Mouse (Mus musculus) T-helper 2 cell (primary cell): ENCODE data around the gene Ccdc155.
"Not testable (repeated sequence)": the region's sequence is repeated elsewhere in the genome, so short reads cannot be mapped to it uniquely, and the experiment has no call there.

Experiments
- in situ Hi-C: fragments of 300-600 bp; cut with MboI, MseI; formaldehyde crosslinking; loops from one replicate; pipeline ENCODE4 v1.15.1; 2025; ENCODE audit warnings: high pct_unique_total_duplicates

Gene Ccdc155

DNA sequence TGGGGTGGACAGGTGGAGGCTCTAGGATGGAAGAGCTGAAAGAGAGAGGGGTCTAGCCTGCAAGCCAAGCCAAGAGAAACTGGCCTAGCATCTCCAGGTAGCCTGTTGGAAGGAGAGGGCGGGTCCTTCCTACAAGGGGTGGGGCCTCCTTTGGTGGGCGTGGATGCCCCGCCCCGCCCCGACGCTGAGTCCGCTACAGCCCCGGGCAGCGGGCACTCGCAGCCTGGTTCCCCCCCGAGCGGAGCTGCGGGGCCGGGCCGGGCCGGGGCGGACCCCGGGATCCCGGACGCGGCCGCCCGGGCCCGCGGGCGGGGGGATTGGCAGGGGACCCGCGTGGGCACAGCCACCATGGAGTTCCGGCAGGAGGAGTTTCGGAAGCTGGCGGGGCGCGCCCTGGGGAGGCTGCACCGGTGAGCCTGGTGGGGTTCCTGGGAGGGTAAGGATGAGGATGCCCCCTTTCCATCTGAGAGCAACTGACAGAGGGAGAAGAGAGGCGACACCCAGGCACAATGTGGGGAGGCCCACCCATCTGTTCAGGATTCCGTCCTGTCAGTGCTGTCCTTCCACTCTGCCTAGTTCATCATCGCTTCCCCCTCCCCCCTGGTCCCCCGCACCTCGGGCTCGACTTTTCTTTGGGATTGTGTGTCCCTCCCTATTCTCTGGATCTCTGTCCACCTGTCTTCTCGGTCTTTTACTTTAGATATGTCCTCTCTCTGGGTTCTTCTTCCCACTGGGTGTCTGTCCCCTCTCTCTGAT, 40.8 kb downstream of the Ccdc155 start, which contains the start of gene Slc17a7:
Slc17a7 (plus strand) TSS at position 215 of the 756 bp plus-strand sequence.
- in situ Hi-C loops = no loop called here

DNA sequence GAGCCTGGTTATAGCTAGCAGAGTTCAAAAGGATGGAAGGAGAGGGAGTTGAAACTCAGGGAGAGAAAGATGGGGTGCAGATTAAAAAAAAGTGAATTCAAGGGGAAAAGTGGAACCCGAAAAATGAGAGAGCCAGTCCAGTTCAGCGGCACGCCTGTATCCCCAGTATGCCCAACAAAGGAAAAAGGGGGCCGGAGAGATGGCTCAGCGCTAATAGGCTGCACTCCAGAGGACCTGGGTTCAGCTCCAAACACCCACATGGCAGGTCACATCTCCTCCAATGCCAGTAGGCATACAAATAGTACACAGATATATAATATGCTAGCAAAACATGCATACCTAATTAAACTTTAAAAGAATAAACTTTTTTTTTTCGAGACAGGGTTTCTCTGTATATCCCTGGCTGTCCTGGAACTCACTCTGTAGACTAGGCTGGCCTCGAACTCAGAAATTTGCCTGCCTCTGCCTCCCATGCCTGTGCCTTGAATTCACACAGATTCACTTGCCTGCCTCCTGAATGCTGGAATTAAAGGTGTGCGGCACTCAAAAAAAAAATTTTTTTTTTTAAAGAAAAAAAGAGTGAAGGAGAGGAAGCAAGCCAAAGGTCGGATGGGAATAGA, 41.6 kb downstream of the Ccdc155 start:
- in situ Hi-C loops = no loop called here

DNA sequence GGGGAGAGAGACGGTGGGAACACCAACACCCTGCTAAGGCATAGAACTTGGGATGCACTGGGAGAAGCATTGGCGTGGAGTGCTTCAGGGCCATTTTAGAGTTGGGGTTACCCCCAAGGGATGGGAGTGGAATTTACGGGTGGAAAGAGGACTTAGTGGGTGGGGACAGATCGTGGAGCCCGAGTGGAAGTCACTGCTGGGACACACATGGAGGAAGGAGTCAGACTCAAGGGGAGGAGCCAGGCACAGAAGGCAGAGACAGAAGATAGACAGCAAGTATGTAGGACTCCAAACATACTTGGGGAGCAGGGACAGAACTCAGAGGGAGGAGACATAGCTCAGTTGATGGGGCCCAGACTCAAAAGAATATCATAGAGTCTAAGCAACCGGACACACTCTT, 42.1 kb downstream of the Ccdc155 start:
- in situ Hi-C loops = no loop called here

DNA sequence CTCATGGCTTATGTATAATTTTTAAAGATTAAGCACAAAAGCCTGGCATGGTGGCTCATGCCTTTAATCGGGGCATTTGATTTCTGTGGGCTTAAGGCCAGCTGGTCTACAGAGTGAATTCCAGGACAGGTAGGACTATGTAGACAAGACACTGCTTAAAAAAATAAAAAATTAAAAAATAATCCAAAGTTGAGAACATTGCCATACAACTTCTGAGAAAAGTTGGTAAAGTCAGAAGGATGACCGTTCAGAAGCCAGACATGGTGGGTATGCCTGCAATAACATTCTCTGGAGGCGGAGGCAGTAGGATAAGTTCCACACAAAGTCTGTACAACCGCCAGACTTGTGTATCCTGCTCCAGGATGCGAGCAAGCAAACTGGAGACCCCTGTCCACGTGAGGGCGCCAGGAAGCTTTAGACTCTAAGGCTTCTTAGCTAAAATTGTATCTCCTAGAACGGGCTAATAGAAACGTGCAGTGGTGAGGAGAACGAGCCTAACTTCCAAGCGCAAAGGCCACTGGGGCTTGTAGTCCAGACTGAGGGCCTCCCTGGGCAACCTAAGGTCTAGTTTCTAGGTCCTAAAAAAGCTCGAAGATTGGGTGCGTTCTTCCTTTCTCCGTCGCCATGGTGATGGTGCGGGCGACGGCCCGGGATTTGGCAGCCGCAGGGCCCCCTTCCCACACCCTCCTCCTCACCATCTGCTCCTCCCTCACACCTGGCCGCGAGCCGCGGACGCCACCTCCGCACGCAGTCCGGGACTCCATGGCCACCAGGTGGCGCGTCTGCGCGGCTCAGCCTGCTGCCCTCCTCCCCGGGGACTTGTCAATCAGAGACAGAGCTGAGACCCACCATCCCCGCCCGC, 42.8 kb downstream of the Ccdc155 start:
- in situ Hi-C loops = no loop called here

DNA sequence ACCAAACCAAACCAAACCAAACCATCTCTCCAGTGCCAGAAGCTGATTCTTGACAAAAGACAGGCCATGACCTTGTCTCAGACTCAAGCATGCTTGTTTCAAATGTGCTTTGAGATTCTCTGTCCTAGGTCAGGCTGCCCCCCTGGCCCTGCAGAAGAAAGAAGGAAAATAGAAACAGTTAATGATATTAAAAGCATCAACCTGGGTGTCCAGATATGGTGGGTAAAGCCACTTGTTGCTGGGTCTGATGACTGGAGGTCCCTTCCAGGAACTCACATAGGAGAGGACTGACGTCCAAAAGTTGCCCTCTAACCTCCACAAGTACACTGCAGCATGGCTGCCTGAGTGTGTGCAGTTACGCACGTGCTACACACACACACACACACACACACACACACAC, 43.8 kb downstream of the Ccdc155 start:
- in situ Hi-C loops = no loop called here

DNA sequence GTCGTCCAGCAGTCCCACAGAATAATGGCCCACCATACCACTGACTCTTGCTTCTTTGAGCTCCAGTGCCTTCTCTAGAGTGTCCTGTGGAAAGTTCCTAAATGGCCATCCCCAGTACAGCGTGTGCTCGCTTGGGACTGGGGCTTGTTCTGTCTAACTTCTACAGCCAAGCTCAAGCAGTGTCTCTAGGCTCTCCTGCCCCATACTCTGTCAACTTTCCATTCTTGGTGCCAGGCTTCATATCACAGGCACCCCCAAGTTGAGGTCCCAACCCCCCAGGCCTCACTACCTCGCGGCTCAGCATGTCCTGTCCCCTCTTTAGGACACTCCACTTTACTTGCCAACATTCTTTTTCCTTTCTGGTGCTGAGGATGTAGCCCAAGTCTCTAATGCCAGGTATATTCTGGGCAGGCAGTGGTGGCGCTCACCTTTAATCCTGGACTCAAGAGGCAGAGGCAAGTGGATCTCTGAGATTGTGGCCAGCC, 44.3 kb downstream of the Ccdc155 start:
- in situ Hi-C loops = no loop called here

DNA sequence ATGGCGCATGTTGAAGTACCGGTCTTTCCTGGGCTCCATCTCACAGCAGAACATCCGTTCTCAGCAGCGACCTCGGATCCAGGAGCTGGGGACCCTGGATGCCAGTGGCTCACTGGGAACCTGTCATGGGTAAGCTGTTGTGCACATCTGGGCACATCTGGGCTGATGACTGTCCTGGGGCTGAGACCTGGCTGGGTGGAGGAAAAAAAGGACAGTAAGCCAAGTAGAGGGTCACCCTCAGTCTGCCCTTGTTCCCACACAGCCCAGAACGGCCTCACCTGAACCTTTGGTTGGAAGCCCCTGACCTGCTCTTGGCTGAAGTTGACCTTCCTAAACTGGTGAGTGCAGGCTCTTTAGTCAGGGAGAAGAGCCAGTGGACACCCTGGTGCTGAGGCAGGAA, 45.7 kb downstream of the Ccdc155 start:
- in situ Hi-C loops = no loop called here

DNA sequence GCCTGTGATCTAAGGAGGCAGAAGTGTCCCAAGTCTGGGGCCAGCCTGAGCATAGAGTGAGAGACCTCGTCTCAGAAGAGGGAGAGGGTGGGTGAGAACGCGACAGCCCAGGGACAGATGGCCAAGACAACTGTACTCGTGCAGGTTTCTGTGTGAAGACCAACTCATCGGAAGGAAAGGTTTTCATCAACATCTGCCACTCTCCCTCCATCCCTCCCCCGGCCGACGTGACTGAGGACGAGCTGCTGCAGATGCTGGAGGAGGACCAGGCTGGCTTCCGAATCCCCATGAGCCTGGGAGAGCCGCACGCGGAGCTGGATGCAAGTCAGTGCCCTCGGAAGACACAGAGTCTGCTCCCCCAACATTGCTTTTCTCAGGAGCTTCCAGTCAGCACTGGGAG, 47.2 kb downstream of the Ccdc155 start:
- in situ Hi-C loops = no loop called here

DNA sequence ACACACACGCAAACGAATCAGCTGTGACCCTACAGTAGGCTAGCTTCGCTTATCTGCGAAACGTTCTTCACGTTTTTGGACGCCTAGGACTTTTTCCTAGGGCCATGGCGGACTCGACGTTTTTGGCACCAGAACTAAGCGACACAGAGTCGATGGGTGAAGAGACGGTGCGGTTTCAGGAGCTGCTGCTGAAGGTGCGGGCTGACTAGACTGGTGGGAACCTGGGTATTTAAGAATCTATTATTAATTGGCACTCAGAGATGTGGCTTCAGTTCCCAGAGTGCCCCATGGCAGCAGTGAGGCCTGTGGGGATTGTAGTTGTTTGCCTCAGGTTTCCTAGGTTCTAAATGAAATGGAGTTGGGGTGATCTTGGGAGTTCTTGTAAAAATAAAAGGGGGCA, 48.5 kb downstream of the Ccdc155 start:
- in situ Hi-C loops = no loop called here

DNA sequence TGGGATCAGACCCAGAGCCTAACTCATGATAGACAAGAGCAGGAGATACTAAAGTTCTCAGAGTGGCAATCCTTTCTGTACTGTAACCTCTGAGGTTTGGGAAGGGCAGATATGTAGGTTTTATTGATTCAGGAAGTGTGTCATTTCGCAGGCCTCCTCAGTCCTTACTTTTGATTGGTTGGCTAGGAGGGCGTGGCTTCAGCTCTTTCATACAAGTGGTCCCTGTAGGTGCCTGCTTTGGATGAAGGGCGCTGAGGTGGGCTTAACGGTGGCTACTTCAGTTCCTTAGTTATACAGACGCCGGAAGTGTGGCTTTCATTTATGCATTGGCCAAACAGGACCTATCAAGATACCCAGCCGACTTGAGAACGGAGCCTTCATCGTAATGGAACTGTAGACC, 49.1 kb downstream of the Ccdc155 start:
- in situ Hi-C loops = no loop called here

DNA sequence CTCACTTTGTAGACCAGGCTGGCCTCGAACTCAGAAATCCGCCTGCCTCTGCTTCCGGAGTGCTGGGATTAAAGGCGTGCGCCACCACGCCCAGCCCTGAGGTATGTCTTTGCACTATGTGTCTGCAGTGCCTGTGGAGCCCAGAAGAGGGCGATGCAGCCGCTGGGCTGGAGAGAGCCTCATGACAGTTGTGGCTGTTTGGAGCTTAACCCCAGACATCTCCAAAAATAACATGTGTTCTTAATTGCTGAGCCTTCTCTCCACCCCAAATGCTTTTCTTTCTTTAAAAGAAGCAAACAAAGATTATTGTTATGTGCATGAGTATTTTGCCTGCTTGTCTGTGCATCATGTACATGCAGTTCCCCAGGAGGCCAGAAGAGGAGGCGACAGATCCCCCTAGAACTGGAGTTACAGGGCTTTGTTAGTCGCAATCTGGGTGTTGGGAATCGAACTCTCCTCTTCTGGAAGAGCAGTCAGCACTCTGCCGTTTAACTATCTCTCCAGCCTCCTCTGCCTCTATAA, 49.6 kb downstream of the Ccdc155 start:
- in situ Hi-C loops = no loop called here

DNA sequence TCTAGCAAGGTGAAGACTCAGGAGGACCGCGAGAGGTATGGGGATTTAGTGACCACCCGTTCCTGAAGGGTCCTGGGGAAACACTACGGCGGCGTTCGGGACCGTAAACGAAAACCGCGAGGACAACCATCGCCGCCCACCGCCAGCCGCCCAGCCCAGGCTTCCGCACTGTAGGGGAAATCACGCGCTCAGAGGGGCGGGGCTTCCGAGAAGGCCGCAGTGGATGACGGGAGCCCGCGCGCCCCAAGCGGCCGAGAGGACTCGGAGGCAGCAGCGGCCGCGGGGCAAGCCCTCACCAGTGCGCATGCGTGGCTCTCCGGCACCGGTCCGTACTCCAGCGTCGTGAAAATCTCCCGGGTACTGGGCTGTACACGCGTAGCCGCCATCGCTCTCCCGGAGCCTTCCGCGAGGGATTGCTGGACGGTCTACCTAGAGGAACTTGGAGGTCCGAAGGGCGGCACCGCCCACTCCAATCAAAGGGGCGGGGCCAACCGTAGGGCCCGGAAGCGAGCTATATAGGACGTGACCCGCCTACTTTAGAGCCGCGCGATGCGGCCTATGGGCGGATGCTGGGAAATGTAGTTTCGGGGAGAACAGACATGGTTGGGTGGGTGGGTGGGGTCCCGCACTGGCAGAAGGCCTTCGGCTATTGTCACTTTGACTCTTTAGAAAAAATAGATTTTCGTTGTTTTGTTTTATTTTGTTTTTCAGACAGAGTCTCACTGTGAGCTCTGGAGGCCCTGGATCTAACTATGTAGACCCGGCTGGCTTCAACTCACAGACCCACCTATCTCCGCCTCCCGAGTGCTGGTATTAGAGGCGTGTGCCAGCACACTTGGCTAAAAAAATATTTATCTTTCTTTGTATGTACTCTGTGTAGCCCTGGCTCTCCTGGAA, 50.3 kb downstream of the Ccdc155 start, which contains the start of the genes Pih1d1 and Aldh16a1:
Pih1d1 (plus strand) TSS at position 208 of the 897 bp plus-strand sequence.
Aldh16a1 (minus strand) TSS at position 489 of the 897 bp plus-strand sequence.
- in situ Hi-C loops = no loop called here

DNA sequence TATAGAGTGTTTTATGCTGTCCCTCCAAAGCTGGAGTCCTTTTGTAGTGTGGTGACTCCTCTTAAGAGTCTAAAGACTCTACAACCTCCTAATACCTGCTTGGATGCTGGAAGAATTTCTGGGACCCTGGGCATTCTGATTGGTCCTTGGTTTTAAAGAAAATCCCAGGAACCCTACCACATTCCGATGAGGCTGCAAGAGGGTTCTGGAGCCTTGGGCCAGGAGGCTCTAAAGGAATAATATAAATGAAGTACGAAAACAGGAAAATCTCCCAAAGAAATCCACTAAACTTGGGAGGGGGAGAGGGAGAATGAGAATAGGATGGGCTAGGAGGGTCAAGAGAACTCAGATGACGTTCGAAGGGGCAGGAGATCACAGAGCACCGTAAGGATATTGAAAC, 51.1 kb downstream of the Ccdc155 start:
- in situ Hi-C loops = no loop called here

DNA sequence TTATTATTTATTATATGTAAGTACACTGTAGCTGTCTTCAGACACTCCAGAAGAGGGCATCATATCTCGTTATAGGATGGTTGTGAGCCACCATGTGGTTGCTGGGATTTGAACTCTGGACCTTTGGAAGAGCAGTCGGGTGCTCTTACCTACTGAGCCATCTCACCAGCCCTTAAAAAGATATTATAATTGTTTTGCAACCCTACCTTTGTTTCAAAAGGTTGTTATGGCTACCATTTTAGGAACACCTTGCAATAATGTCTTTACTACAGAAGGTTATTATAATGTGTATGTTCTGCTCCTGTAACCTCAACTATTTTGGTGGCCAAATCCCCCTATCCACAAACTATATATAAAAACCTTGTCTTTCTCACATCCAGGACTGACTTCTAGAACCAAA, 51.6 kb downstream of the Ccdc155 start:
- in situ Hi-C loops = not testable (repeated sequence)

DNA sequence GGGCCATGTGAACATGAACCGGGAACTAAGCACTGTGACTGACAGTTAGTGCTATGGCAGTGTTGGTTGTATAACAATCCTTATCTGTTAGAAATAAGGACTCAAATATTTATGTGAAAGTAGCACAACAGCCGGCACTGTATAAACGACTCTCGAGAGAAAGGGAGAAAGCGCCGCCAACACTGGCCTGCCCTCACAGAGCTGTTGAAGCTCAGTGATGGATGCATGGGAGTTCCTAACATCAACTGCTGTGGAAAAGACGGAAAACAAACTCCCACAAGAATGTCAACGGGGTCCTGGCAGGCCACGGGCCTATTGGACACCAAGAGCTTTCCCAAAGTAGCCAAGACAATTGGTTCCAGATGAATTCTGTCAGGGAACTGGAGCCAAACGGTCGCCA, 53.4 kb downstream of the Ccdc155 start:
- in situ Hi-C loops = no loop called here

DNA sequence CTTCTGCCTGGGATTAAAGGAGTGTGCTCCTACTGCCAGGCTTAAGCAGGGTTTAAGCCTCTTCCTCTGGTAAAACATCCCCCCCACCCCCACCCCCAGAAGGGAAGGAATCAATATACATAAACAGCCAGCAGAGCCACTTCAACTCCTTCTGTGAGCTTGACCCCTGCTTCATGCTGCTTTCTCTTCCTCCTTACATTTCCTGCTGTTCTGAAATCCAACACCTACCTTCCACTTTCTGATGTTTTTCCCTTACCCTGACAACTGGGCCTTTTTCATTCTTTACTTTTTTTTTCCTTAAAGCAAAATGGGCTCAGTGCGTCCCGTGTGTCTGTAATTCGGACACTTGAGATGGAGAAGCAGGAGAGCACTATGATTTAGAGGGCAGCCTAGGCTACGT, 54.4 kb downstream of the Ccdc155 start:
- in situ Hi-C loops = no loop called here

DNA sequence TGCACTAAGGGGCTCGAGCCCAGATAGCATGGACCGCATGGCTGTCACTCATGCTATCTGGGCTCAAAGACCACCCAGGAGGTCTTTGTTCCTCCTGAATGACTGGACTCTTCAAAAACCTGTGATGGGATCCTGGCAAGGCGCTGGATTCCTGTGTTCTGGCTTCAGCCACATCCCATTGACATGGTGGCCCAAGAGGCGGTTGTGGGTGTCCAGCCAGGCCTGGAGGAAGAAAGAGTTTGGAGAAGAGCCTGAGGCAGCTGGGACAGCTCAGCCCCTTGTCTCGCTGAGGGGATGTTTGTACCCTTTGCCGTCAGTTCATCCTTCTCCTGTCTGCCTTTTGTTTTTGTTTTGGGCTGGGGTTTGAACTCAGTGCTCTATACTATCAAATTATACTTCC, 55.1 kb downstream of the Ccdc155 start:
- in situ Hi-C loops = no loop called here

DNA sequence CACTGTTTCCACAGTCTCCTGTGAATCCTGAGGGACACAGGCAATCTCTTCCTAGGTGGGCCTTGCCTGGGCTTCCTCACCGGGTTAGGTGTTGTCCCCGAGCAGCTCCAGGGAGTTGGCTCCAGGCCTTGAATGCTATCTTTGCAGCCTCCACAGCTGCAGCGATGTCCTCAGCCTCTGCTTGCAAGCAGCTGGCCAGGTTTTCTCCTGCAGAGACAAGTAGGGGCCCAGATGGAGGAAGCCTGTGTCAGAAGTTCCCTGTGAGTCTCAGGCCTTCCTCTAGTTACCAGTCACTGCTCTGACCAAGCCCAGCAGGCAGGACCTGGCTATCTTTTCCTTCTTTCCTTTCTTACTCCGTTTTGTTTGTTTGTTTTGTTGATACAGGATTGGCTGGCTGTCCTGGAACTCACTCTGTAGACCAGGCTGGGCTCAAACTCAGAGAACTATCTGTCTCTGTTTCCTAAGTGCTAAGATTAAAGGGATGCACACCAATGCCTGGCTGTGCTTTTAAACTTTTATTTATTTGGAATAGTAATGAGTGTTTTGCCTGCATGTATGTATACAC, 56.1 kb downstream of the Ccdc155 start:
- in situ Hi-C loops = no loop called here

DNA sequence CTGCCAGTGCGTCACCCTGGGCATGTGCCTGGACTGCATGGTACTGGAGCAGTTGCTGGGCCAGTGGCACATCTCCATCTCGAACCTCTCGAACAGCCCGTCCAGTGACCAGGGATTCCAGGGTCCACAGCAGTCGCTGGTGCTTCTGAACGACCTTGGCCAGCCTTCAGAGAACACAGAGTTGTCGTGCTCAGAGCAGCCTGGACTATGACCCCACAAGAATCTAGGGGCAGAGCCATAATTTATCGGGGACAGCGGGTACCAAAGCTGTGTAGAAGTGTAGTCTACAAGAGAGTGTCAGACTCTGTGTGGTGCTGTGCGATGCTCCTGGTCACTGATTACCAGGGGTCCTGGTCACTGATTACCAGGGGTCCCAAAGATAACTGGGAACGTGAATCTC, 56.8 kb downstream of the Ccdc155 start:
- in situ Hi-C loops = no loop called here

DNA sequence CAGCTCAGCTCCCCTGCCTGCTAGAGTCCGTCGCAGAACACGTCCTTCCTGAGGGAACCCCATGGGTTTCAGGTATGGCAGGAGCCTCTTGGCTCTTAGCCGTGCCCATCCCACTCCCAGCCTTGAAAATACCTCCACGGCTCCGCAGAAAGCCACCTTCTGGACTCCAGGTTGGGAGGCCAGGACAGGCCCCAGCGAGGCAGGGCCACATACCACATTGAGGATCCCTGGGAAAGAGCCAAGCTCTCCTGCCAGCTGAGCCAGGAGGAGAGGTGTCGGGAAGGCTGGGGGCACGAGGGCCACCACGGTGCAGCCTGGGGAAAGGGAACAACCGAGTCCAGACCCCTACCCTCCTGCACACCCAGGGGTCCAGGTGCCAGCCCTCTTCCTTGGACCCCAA, 57.4 kb downstream of the Ccdc155 start:
- in situ Hi-C loops = no loop called here

DNA sequence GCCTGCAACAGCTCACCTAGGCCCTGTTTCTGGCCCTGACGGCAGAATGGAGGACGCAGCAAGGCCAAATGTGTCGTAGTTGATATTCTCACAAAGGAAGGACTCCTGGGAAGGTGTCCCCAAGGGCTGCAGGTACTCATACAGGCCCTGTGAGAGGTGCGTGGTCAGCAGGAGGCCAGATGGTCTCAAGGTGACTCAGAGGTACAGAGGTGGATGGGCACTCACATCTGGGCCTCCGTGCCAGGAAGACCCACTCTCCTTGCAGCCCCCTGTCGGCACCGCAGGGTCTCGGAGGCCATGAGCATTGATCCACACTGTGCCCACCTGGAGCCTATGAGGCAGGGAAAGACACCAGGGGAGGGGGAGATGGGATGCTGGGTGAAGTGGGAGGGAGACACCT, 59.2 kb downstream of the Ccdc155 start:
- in situ Hi-C loops = no loop called here
